Mouse (Mus musculus) brain, embryonic 14.5 days (tissue): ENCODE results near the gene Eif3f. TPM values are rescaled to one million over a fixed set of nuclear protein-coding genes. Genes with fewer than 3 reads are reported as not detected.

Experiments
- DNase-seq: peaks from one replicate; pipeline ENCODE4 v3.0.0-alpha.2; 2011; ENCODE audit warnings: low read depth
- CTCF ChIP-seq: fragments of 200-500 bp; IDR thresholded peaks from 2 replicates; pipeline ENCODE4 v1.5.1; 2012; ENCODE audit warnings: inconsistent platforms, mild to moderate bottlenecking, moderate library complexity, borderline replicate concordance; ENCODE audit not compliant: insufficient read depth, insufficient read length; ENCODE audit errors: extremely low read depth
- POLR2A ChIP-seq: fragments of 200-500 bp; IDR thresholded peaks from 2 replicates; pipeline ENCODE4 v1.6.1; 2012; ENCODE audit warnings: mild to moderate bottlenecking, inconsistent platforms, borderline replicate concordance; ENCODE audit not compliant: poor library complexity, insufficient read depth, insufficient read length, severe bottlenecking; ENCODE audit errors: extremely low read depth
- polyA plus RNA-seq: library from polyadenylated mRNA; depleted of rRNA; stranded (reverse); fragments of >200 nt; gene quantifications from 2 replicates; pipeline ENCODE4 v1.2.3, GENCODE M21; 2012; rRNA removed

Gene Eif3f
- polyA plus RNA-seq: 91.2 and 150 TPM in 2 replicates

DNA sequence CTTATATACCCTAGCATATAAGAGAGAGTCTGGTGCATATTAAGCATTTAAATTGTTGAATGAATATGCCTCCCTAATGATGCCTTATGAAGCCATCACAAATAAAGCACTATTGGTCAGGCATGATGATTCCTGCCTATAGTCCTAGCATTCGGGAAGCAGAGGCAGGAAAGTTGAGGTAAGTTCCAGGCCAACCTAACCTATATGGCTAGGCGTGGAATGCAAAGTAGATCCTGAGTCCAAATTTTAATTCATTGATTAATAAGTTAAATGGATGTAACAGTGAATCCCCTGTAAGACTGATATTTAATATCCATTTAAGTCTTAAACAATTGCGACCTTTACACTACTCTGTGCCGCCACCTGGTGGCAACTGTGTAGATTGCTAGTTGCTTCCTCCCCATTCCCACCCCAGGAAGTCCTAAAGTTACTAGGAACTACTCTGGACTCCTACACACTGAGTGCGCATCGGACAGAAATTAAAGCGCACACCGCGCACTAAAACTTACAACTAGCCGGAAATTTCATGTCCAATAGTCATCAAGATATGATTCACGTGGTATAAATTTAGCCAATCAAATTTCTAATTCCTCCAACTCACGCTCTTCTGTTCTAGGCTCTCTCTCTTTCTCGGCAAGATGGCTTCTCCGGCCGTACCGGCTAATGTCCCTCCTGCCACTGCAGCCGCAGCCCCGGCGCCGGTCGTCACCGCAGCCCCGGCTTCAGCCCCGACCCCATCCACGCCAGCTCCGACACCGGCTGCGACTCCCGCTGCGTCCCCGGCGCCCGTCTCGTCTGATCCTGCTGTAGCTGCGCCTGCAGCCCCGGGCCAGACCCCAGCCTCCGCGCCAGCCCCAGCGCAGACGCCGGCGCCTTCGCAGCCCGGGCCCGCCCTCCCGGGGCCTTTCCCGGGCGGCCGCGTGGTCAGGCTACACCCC, at the start of gene Eif3f:
TSS of gene Eif3f (plus strand) at position 624 of the 938 bp plus-strand sequence.
- TF ChIP-seq CTCF: peak; percentile 84; the same call in 1 of the 2 replicates
- TF ChIP-seq POLR2A: peak; percentile 51; the same call in 1 of the 2 replicates
- DNase-seq: peak; percentile 100

DNA sequence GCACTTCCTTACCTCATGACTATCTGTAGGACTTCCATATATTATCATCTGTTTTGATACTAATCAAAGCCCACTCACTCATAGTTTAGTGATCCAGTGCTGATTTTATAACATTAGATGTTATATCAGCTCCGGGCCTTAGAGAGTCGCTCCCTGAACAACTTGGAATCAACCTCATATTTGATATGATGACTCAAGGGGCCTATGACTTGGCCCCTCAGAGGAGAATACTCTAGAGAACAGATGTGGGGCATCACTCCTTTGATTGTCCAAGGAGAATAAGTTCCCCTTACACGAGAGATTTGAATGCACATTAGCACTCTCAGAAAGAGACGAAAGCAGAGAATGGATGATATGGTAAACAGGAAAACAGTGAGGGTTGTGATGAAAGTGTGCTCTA, 49.3 kb upstream of the Eif3f start, which contains the start of gene Olfr518:
TSS of gene Olfr518 (minus strand) at position 101 of the 400 bp plus-strand sequence.
- no peak for DNase-seq
- TF ChIP-seq CTCF (no peak), POLR2A (no peak)

DNA sequence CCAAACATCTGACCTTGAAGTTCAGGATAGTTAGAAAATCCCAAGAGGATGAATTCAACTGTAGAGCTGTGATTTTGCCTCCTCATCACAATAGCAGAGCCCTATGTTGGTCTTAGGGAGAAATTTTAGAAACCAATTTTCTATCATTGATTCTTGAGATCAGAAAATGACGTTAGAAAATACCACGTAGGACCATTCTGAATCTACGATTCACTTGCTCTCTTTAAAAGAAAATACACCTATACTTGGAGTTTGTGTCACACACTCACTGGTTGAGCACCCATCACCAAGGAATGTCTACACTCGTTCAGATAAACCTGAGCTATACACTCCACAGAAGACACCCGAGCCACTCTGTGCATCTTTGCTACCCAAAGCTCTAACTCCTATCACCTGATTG, 39.9 kb upstream of the Eif3f start, which contains the start of gene Olfr519:
TSS of gene Olfr519 (minus strand) at position 101 of the 400 bp plus-strand sequence.
- TF ChIP-seq POLR2A (no peak), CTCF (no peak)
- DNase-seq: no peak

DNA sequence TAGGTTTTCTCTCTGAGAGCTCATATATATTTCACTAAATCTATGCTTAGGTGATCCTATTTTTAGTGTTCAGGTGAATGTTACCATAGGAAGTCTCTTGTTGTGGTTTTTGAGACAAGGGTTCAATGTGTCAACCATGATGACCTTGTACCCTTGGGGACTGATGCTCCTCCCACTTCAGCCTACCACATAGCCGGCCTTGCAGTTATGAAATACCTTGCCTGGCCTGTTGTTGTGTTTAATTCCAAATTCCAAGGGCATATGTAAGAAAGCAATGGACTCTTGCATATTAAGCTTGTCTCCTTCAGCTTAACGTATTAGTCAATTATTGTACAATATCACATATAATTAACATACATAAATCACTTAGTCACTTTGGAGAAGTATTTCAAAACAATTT, 30.2 kb upstream of the Eif3f start:
- DNase-seq: no peak
- TF ChIP-seq CTCF (no peak), POLR2A (no peak)

DNA sequence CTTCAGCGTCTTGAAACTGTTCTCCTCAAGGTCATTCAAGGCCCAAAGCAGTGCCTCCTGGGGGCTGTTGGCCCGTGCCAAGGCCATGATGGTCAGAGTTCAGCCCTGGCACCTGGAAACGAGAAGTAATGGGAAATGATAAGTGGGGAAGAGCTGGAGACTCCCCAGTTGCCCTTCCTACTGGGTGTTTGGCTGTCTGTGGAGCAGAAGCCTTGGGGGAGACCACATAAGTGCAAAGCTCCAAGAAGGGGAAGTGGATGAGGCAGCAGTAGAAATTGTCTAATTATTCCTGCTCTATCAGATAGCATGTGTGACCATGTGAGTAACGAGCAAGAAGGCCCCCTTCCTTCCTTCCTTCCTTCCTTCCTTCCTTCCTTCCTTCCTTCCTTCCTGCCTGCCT, 7.2 kb upstream of the Eif3f start:
- no peak for TF ChIP-seq POLR2A
- TF ChIP-seq CTCF: no peak
- DNase-seq: no peak

DNA sequence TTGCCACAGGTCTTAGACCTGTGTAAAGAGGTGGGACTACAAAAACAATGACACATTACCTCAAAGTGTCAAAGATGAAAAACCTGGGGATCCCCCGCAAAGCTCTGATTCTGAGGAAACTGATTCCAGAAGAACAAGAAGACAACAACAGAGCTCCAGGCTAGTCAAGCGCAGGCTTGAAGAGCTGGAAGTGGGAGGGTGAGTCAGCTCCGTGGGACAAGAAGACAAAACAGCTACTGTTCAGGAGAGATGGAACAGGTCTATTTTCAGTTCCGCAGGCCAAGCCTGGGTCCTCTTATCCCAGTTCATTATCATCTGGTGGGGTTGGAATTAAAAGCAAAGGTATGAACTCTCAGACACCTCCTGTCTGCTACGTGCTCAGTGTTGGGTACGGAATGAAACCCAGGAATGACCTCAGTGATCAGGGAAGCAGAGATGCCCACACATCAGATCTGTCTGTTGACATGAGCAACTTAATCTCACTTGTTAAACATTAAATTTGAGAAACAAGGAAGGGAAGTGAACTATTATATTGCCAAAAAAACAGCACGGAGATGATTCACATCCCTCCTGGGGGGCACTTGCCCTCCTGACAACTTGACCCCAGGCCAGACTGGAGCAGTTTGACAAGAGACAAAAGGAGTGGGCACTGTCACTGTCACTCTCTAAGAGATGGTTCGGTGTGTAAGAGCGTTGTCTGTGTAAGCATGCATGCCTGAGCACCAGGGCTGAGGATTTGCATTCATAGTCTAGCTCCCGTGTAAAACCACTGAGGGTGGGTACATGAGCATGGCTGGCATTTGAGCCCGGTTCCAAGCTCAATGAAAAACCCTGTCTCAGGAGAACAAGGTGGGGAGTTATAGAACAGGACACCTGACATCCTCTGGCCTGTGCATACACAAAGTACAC, 5.7 kb upstream of the Eif3f start:
- no peak for DNase-seq
- no peak for TF ChIP-seq POLR2A

DNA sequence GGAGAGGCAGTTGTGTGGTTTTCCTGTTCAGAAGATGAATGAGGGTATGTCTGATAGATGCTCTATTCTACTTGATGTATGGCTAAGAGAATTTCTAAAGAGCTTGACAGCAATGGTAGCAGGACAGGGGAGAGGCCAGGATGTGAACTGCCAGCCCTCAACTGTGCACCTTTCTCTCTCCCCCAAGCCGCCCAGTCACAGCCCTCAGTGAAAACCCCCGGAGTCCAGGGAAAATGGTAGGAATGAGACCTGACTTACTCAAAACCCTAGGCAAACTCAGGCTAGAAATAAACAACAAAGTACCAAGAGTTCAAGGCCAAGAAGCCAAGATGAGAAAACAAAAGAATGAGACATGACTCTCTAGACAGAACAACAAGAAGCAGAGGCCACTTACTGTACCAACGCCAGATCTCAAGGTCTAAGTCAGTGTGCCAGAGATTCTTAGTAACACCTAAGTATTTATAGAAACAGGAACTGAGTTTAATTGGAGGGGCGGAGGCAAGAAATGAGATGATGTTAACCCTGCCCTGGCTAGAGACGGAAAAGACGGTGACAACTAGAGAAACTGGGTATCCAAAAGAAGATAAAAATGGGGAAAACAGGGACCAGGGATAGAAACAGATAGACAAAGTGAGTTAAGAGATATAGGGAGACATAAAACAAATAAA, 4.4 kb upstream of the Eif3f start, which contains the start of gene Nlrp10:
TSS of gene Nlrp10 (minus strand) at position 453 of the 668 bp plus-strand sequence.
- DNase-seq: no peak
- no peak for TF ChIP-seq CTCF
- TF ChIP-seq POLR2A: no peak

DNA sequence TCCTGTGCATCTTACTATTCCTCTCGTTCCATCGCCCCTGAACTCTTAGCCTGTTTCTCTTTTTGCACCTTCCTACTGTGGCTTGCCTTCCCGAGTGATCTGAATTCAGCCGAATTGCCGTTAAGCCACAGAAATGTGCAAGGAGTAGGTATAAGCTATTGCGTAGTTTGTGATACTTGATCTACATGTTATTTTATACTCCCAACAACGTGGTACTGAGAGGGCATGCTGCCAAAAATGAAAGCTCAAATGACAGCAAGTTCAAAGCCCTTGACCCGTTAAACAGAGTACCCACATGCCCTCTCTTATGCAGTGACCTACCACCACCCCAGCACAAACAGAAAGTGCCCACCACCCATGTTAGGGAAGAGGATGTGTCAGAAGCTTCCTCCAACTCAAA, 619 bp downstream of the Eif3f start:
- DNase-seq: peak; percentile 12
- TF ChIP-seq POLR2A (no peak), CTCF (no peak)

DNA sequence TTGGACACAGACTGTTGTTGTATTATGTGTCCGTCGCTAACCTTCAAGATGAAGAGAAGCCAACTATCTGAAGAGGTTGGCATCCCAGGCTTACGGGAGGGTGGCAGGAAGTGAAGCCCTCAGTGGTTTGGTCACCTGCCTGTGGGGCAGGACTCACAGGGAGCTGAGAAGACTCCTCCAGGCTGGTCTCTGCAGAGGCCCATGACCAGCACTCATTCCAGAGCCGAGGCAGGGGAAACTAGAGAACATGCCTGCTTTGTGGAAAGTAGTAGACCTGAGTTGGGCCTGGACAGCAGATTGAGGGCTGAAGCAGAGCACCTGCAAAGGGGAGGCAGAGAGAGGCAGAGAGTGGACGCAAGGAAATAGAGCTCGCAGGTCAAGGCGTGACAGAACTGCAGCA, 1.2 kb downstream of the Eif3f start:
- no peak for TF ChIP-seq CTCF
- TF ChIP-seq POLR2A: no peak
- DNase-seq: no peak

DNA sequence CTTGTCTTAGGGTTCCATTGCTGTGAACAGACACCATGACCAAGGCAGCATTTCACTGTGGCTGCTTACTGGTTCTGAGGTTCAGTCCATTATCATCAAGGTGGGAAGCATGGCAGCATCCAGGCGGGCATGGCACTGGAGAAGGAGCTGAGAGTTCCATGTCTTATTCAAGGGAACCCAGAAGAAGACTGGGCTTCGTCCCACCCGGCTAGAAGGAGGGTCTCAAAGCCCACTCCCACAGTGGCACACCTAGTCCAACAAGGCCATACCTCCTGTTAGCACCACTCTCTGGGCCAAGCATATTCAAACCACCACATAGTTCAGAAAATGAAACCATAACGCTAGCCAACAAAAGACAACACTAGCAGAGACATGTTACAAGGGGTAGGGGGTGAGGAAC, 2.4 kb downstream of the Eif3f start:
- DNase-seq: no peak
- TF ChIP-seq POLR2A: no peak
- TF ChIP-seq CTCF: no peak
